Mouse (Mus musculus): ENCODE measurements around the gene Fopnl.

The Fopnl gene

DNA sequence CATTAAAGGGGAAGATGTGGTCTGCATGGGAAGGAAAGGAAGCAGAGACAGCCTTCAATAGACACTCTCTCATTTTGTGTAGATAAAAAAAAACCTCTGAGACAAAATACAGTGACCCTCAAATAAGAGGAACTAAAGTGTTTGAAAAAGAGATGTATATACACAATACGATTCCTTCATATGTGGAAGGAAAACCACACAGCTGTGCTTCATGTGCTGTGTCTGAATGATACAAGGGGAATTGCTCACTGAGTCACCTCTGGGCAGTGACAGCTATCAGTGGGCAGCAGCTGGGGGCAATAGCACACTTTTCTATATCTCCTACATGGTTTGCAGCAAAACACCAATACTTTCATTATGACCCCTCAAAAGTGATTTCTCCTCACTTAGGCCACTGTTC, 9.8 kb downstream of the Fopnl start:
- DNase-seq (ENCODE audit: low spot score), result no peak

DNA sequence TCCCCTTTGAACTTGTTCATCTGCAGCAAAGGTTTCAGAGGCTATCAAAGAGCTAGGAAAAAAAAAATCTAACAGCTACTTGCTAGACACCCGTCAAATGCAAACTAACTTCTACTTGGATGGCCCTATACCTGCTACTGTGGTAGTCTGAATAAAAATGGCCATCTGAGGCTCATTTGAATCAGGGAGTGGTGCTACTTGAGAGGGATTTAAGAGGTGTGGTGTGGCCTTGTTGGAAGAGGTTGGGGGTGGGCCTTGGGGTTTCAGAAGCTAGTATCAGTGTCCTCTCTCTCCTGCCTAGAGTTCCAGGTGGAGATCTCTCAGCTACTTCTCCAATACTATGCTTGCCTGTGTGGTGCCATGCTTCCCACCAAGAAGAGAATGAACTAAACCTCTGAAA, 10.8 kb downstream of the Fopnl start:
- DNase-seq (ENCODE audit: low spot score), result no peak

DNA sequence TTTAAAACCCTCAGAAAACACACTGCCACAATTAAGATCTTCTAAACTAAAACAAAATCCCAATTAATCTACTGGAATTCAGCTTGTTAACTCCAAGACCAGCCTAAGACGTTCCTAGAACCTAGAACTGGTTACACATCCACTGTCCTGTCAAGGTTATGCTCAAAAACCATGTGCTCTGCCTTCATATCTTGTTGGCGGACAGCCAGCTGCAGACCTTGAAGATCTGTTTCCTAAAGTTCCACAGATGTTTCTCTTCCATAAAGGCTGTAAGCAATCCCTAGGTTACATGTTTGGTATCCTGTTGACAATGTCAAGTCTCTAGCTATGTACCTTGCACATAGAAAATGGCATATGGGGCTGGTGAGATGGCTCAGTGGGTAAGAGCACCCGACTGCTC, 12.4 kb downstream of the Fopnl start:
- DNase-seq (ENCODE audit: low spot score), result no peak

DNA sequence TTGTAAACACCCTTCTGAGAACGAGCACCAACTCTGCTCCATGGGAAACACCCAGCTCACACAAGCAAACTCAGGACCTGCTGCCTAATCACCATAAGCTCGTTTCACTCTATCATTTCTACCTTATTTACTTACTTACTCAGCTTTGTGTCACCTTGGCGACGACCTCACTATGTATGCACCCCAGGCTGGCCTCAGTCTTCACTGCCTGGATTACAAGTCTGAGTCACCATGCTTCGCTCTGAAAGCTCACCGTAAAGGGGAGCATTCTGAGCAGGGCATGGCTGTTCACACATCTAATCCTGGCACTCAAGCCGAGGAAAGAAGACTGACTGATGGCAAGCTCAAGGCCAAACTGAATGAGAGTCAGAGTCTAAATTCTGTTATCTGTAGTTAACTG, 13.5 kb downstream of the Fopnl start:
- no peak for DNase-seq (ENCODE audit: low spot score)

DNA sequence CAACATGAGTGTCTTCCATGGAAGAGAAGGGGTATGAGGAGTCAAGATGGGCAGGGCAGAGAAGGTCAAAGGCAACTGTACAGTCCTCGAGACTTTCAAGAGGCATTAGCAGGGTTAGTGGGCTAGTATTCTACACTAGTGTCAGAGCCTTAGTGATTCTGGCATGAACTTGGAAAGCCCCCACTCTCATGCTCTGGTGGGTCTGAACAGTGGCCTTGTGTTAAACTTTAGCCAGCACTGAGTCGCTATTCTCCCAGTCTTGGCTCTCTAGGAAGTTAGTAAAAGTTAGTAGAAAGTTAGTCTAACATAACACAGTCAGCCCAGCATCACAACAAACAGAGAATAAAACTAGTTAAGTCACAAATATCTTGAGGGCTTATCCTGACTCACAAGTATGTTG, 14.1 kb downstream of the Fopnl start:
- no peak for DNase-seq (ENCODE audit: low spot score)

DNA sequence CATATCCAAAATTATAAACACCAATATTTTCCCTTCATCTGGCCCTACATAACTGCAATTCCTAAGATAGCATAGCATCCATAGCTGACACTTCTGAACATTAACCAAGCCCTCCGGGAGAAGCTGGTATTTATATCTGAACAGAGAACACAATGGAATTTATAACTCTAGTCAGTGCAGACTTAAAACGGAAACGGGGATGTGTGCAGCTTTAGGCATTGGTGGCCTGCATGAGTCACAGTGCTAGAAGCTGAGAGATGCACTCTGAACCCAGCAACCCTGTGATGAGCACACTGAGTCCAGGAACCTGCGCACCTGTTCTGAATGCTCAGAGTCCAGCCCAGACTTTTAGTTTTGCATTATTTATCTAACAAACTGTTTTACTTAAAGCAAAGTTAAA, 18.7 kb downstream of the Fopnl start:
- DNase-seq (ENCODE audit: low spot score), result no peak

DNA sequence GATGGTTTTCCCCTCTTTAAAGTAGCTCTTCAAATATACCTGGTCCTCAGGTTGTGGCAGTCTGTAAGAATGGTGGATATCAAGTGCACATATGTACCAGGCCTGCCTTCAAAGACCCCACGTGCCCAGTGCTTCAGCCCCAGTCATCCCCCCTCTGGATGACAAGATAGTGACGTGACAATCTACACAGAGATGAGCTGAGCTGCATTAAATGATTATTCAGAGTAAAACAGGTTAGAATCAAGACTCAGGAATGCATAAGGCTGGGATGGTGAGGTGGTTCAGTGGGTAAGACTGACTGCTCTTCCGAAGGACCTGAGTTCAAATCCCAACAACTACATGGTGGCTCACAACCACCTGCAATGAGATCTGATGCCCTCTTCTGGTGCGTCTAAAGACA, 19.5 kb downstream of the Fopnl start:
- no peak for DNase-seq (ENCODE audit: low spot score)

DNA sequence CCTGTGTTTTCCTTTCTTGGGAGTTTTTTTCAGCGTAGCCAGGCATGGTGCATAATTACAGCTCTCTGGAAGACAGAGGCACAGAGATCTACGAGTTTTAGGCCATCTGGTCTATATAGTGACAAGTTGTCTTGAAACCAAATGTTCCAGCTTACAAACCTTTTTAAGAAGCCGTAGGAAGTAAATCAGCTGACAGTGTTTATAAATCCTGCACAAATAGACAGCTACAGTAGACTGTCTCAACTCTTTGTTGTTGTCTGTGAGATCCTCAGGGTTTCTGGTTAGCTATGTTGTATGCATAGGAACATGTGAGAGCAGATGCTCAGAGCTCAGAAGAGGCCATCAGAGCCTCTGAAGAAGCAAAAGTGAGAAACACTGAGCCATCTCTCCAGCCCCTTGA, 20.1 kb downstream of the Fopnl start:
- DNase-seq (ENCODE audit: low spot score), result no peak

DNA sequence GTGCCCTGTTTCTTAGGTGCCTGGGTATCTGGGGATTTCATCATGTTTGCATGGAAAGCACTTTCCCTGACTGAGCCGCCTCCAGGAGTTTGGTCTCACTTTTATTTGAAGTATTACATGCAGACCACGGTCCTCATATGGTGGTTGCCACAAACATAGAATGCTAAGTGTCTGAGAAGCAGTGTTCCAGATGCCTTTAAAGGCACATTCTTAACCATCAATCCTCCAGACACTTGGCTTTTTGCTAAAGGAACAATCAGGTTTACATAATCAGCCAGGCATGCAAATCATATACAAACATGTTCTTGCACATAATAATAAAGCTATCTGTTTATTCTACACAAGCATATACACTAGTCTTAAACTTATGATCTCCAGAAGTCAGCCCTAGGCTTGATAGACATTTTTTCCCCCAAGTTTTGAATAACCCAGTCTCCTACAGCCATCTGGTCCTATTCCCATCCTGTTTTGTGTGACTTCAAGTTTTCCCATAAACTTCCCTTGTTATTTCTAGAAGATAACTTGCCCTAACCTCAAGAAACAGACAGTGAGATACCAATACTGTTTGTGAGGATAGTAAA, 20.6 kb downstream of the Fopnl start:
- DNase-seq (ENCODE audit: low spot score), result no peak

DNA sequence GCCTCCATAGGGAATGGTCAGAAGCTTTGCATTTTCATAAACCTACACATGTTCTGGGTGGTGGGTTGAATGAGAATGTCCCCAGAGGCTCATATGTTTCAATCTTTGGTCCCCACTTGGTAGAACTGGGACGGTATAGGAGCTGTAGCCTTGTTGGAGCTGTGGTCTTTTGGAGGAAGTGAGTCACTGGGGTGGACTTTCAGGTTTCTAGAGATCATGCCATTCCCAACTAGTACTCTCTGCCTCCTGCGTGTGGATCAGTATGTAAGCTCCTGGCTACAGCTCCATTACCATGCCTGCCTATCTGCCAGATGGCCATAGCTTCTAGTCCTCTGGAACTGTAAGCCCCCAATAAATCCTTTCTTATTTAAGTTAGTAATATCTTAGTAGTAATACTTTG, 21.9 kb downstream of the Fopnl start:
- no peak for DNase-seq (ENCODE audit: low spot score)

DNA sequence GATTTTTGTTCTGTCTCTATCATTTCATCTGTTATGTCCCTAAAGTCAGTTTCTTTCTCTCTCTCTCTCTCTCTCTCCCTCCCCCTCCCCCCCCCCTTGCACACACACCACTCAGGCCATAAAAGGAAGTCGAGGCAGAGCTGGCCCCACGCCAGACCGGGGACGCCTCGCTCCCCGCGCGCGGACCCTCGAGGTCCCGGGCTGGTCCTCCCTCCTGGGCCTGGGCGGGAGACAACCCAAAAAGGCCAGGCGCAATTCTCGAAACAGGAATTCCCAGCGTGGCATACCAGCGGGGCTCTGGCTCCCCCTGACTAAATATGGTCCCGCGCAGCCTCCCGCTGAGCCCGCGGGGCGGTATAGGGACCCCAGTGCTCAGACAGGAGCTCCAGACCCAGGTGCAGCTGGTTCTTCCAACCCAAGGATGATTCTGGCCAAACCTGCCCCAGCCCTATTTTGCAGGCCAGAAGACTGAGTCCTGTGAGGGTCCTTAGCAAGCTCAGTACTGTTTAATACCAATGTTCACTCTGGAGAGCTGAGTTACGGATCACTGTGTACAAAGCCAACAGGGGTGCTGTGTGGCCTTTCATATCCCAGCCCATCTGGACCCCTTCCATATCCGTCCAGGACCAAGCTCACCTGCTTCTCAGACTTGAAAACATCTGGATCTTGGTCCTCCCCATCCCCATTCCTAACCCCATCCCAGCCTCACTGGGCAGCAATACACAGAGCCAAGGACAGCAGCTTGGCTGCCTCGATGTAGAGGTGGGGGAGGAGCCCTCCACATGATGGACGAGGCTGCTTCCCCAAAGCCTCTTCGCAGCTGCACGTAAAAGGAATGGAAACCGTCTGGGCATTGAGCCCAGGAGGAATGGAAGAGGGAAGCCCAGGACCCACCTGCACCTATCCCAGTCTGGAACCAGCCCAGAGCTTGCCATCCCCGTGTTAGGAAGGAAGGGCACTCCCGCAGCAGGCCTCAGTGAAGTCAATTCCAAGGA, 24.7 kb downstream of the Fopnl start:
- DNase-seq (ENCODE audit: low spot score), result no peak

DNA sequence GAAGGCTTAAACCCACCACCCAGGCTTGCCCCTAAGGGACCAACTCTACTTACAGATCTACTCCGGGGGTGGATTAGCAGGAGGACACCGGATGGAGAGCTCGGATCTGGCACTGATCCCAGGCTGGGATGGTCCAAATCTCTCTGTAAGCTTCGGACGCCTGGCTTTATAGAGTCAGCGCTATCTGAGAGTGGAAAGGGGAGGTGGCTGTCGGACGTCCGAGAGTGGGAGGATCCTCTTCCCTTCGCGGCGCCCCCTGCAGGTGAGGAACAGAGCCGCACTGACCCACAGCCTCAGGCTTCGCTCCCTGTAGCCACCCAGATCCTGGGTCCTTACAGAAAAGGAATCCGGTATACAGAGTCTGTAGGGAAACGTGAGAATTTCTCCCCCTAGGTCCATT, 26.0 kb downstream of the Fopnl start, which contains the start of gene Myh11:
TSS of gene Myh11 (minus strand) at position 150 of the 400 bp plus-strand sequence.
- DNase-seq (ENCODE audit: low spot score), result peak; percentile 71

DNA sequence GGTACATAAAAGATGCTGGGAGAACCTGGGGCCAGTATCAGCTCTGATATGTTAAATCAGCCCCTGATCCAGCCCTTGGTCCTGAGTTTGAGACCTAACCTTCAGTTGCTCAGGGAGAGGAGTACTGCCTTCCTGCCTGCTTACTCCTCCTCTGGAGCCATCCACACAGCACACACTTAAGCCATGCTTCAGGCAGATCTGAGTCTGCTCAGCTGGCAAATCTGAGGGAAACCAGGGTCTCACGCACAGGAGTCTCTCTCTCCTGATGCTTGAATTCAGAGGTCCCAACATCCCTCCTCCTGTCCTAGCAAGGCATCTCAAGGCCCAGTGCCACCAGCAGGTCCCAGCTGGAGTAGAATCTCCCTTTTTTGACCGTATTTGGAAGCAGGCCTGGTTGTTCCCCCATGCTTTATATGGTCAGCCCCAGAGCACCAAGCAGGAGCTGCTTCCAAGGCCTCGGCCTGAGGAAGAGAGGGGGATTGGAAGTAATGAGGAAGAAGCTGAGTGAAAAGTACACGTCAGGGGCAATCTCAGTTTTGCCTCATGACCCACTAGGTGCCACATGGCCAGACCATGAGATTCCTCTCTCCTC, 44.7 kb downstream of the Fopnl start:
- DNase-seq (ENCODE audit: low spot score), result no peak

DNA sequence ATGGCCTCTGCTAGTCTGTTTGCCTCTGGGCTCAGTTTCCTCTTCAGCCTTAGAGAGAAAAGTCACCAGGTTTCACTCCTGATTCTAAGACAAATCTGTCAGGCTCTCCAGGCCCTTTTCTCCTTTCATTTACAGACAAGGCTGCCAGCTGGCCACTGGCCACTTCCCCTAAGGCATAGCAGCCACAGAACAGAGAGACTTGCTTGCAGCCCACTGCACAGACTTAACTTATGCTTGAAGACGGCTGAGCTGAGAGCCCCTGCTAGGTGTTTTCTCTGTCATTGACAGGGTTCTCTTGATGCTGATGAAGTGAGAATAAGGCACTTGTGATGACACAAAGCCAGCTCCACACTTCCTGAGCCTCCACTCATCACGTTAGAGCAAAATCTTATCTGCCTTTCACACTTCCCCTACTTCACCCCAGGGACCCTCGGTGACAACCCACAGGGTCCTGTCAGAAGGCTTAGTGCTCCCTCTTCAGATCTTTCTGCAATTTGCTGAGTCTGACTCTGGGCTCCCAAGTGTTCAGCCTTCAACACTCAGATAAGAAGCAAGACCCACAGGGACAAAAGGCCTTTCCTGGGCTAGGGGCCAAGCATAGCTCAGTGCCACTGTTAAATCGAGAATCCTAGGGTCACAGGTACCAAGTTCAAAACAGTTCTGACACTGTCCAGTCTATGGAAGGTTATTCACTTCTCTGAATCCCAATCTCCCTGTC, 51.8 kb downstream of the Fopnl start:
- DNase-seq (ENCODE audit: low spot score), result no peak

DNA sequence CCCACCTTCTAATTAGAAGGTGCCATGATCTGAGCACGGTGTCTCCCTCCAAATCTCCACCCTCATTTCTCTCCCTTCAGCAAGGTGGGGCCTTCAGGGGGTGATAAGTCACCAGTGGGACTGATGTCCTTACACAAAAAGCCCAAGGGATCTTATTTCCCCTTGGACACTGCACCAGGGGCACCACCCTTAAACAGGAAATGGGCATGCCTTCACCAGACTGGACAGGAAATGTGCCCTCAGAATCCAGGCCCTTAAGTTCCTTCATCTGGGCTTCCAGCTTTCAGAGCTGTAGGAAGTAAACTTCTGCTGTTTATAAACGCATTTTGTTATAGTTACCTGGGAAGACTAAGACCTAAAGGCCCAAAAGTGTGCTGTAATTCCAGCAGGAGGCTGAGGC, 52.7 kb downstream of the Fopnl start:
- no peak for DNase-seq (ENCODE audit: low spot score)

DNA sequence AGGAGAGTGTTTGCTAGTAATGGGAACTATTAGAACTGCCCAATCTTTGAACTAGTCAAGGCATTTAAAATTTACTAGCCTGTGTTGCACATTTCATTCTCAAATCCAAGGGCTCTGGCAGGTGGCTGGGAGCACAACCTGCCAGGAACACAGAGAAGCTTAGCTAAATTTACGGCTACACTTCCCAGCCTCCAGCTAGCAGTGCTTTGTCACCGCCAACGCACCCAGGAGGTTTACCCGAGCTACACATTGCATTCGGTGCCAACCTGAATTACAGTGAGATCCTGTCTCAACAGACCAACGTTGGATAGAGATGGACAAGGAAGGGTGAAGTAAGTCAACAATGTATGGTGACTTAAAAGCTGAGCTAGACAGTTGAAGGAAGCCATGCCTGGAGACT, 54.0 kb downstream of the Fopnl start:
- DNase-seq (ENCODE audit: low spot score), result no peak

DNA sequence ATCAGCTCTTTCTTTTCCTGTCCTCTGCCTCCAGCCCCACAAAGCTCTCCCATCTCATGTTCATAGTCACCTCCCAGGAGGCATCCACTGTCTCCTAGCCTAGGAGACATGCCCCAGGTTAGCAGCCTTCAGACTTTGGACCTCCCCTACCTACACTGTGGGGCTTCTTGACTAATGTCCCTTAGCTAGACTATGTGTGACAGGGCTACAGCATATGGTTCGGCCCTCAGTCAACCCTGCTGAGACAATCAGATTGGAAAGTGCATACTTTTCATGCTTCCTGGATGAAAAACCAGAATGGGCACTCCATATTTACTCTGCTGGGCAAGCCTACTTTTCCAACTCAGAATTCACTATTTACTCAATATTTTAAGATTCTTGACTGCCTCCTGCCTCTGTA, 54.8 kb downstream of the Fopnl start:
- DNase-seq (ENCODE audit: low spot score), result no peak

DNA sequence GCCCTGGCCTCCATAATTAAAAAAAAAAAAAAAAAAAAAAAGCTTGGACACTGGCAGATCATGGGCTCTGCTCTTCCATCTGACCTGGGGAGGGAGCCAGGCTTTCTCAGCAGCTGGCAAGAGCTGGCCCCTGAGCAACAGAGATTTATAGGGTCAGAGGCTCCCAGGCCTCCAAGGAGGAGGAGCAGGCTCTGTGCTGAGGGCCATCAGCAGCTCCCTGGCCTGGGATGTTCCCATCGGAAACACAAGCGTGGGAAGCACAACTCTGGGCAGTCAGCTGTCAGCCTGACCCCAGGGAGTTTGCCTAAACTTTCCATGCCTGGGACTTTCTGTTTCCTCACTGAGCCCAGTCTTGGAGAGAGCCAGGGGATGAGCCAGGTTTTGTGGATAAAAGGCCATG, 58.3 kb downstream of the Fopnl start:
- DNase-seq (ENCODE audit: low spot score), result no peak

DNA sequence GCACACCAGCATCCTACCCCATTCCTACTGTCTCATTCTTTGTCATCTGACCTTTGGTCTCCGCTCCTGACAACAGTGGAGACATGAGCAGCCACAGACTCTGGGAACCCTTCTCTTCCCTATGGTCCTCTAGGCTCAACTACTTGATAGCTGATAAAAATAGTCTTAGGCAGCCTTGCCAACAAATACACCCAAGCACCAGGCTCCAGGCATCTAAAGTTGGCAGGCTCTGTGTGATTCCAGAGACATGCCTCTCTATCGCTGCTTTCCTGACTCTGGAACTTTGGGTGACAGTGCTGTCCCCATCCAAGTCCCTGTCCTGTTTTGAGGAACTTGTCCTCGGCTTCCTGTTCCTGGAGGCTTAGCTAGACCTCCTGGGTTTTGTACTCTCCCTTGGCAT, 63.6 kb downstream of the Fopnl start:
- DNase-seq (ENCODE audit: low spot score), result no peak

DNA sequence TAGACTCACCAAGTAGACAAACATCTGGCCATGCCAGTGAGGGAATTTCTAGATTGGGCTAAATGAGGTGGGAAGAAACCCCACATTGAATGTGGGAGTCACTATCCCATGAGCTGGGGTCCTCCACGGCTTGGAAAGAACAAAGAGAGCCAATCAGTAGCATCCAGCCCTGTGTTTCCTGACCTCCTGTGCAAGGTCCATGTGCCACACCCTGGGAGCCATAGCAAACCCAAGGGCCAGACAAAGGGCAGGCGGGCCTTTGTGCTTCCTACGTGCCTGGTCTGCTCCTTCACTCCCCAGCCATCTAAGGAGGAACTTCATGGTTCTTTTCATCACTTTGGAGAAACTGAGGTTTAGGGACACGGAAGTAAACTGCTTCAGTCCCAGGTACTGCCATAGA, 64.3 kb downstream of the Fopnl start:
- DNase-seq (ENCODE audit: low spot score), result no peak

DNA sequence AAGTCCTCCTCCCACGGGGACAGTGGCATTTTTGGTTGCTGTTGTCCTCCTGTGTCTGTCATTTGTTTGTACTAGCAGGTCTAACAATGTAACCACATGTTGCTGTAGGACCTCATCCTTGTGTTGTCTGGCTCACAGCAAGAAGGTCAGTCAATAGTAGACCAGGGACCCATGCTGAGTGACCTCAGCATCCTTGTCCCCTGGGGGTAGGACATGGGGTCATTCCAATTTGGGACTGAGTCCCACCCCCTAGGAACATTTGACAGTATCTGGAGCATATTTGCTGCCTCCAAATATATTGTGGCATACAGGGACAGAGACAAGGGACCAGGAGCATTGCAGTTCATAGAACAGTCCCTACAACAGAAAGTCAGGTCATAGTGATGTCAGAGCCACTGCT, 67.3 kb downstream of the Fopnl start:
- DNase-seq (ENCODE audit: low spot score), result no peak
